Mouse (Mus musculus) liver, embryonic 14.5 days (tissue): Measurements from ENCODE around the gene Sim1. TPM values are rescaled to one million over a fixed set of nuclear protein-coding genes. Genes with fewer than 3 reads are reported as not detected.

ENCODE experiments used
- ATAC-seq: fragments of 200-750 bp; cut with Nextera tagmentation; 2 replicates; pipeline ENCODE4 v1.8.0; 2017; ENCODE audit warnings: moderate number of reproducible peaks, mild to moderate bottlenecking, moderate library complexity; ENCODE audit not compliant: insufficient read depth
- DNase-seq, 3 experiments: peaks; one replicate each; pipeline ENCODE4 v3.0.0-alpha.2; 2012 to 2013; ENCODE audit warnings: low read depth in 3 of 3, low spot score in 3 of 3
- H3K27ac ChIP-seq: fragments of 300-500 bp; sonication (generic); 2 replicates; pipeline ENCODE4 v1.5.1; 2014; ENCODE audit warnings: moderate library complexity, mild to moderate bottlenecking, control low read depth, inconsistent platforms
- H3K27me3 ChIP-seq: fragments of 300-500 bp; sonication (generic); 2 replicates; pipeline ENCODE4 v1.6.1; 2014; ENCODE audit warnings: mild to moderate bottlenecking, low read length, moderate library complexity; ENCODE audit not compliant: control insufficient read depth, insufficient read depth
- H3K36me3 ChIP-seq: fragments of 300-500 bp; sonication (generic); replicated peaks from 2 replicates; pipeline ENCODE4 v1.6.1; 2014; ENCODE audit warnings: low read depth; ENCODE audit not compliant: control insufficient read depth, insufficient read depth
- H3K4me1 ChIP-seq, 2 experiments: fragments of 200-500 bp in 1 of 2; fragments of 300-500 bp in 1 of 2; sonication (generic) in 1 of 2; replicated peaks; 2 replicates each; pipeline ENCODE4 v1.6.1; 2012 to 2014; ENCODE audit warnings: antibody characterized with exemption in 1 of 2, inconsistent platforms in 1 of 2, low read length in 1 of 2; ENCODE audit not compliant: control insufficient read depth in 2 of 2, insufficient read depth in 2 of 2
- H3K4me2 ChIP-seq: fragments of 300-500 bp; sonication (generic); 2 replicates; pipeline ENCODE4 v1.6.1; 2014; ENCODE audit warnings: low read depth, mild to moderate bottlenecking, control low read depth, moderate library complexity
- H3K4me3 ChIP-seq, 2 experiments: fragments of 200-500 bp in 1 of 2; fragments of 300-500 bp in 1 of 2; sonication (generic) in 1 of 2; 2 replicates each; pipeline ENCODE4 v1.5.1; 2012 to 2014; ENCODE audit warnings: low read depth in 2 of 2, low read length in 2 of 2, mild to moderate bottlenecking in 2 of 2, control low read depth in 1 of 2, inconsistent platforms in 1 of 2, moderate library complexity in 1 of 2; ENCODE audit not compliant: insufficient read depth in 1 of 2
- H3K9ac ChIP-seq: fragments of 300-500 bp; sonication (generic); replicated peaks from 2 replicates; pipeline ENCODE4 v1.6.1; 2014; ENCODE audit warnings: mild to moderate bottlenecking, control low read depth, moderate library complexity
- H3K9me3 ChIP-seq: fragments of 300-500 bp; sonication (generic); 2 replicates; pipeline ENCODE4 v1.6.1; 2016; ENCODE audit warnings: low read length, mixed read lengths; ENCODE audit not compliant: control insufficient read depth
- CTCF ChIP-seq: IDR thresholded peaks from 2 replicates; pipeline ENCODE4 v1.5.1; 2016; ENCODE audit warnings: antibody characterized with exemption, low read depth, control low read depth
- EP300 ChIP-seq: IDR thresholded peaks from 2 replicates; pipeline ENCODE4 v1.6.1; 2016; ENCODE audit warnings: antibody characterized with exemption, low read depth
- WGBS: fragments of 180-500 bp; shearing (Covaris S2); extraction: QIAGEN DNeasy Blood & Tissue Kit; methylation state at CpG from one replicate; pipeline ENCODE4 v1.1.7; 2014; ENCODE audit not compliant: insufficient replicate concordance; 5-methylcytosine and 5-hydroxymethylcytosine counted together
- polyA plus RNA-seq, 2 experiments: library from polyadenylated mRNA; depleted of rRNA in 1 of 2; stranded (reverse) in 1 of 2; unstranded in 1 of 2; fragments of >200 nt; fragmentation: Nextera tagmentation in 1 of 2; extraction: Ambion mirVana in 1 of 2; gene quantifications; 2 replicates each; pipeline versions ENCODE4 v1.2.1 to v1.2.3; 2012 to 2014

The Sim1 gene
- polyA plus RNA-seq, 2 experiments: not detected

- no peak overlapping the region for H3K27ac ChIP-seq
- H3K27me3 ChIP-seq: peaks cover 95% of the 10 kb centered on the region
- DNase-seq (no peak), ATAC-seq (no peak)
- TF ChIP-seq EP300 (no peak), CTCF (no peak)
- WGBS: 2% methylated on average over 44 of the region's 44 CpGs
- no peaks in the 10 kb centered on the region for H3K9me3 ChIP-seq
- H3K4me1 ChIP-seq: no peaks in the 10 kb centered on the region; a peak in 1 of 4 replicates
- H3K9ac ChIP-seq: no peak overlapping the region
- no peak overlapping the region; a peak in 1 of 4 replicates for H3K4me3 ChIP-seq
- peak overlapping the region; percentile 48 for H3K4me2 ChIP-seq
- no peaks in the 10 kb centered on the region for H3K36me3 ChIP-seq
Measured at GRCm38 (mm10) chr10:50895091-50895790, 687 bp downstream of the Sim1 start.

DNA sequence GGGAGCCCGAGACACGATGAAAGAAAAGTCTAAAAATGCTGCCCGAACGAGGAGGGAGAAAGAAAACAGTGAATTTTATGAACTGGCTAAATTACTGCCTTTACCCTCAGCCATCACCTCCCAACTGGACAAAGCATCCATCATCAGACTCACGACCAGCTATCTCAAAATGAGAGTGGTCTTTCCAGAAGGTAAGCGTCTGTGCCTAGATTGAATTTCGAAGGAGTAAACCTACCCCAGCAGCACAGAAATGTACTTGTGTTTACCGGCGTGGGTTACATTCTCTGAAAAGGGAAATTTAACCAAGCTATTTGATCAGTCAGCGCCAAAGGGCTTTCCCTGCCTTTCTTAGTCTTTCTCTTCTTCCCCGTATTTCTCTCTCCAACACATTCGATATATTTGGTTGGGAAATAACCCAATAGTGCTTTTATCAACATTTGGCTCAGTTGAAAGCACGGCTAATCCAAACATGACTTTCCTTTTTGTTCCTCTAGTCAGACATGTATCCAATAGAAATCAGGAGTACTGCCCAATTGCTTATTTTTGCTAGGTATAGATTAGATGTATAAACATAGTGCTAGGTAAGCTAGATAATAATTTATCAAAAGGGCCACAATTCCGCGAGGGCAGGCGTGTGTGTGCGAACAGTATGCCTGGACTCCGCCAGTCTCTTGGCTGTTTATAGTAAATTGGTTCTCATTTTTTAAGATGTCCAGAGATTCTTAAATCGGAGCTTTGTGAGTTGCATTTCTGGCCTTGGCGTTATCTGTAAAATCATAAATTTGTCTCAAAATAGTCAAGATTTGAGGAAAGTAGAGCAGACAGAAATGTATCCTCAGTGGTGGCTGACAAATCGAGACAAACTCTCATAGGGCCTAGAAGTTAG, 1.6 kb downstream of the Sim1 start:
- no peak overlapping the region for H3K27ac ChIP-seq
- H3K36me3 ChIP-seq: no peaks in the 10 kb centered on the region
- ATAC-seq: no peak
- H3K27me3 ChIP-seq: peaks cover 95% of the 10 kb centered on the region
- no peak for DNase-seq
- TF ChIP-seq EP300 (no peak), CTCF (no peak)
- H3K4me2 ChIP-seq: no peak overlapping the region
- 7% methylated on average over 21 of the region's 21 CpGs for WGBS
- no peak overlapping the region for H3K4me3 ChIP-seq
- no peaks in the 10 kb centered on the region for H3K9me3 ChIP-seq
- H3K9ac ChIP-seq: no peak overlapping the region
- no peaks in the 10 kb centered on the region; a peak in 1 of 4 replicates for H3K4me1 ChIP-seq

- no peak for DNase-seq
- TF ChIP-seq EP300: no peak
- no peak for TF ChIP-seq CTCF
- no peak overlapping the region for H3K9ac ChIP-seq
- ATAC-seq: no peak
- 6% methylated on average over 3 of the region's 3 CpGs for WGBS
- no peak overlapping the region for H3K4me2 ChIP-seq
- H3K4me1 ChIP-seq: no peaks in the 10 kb centered on the region; a peak in 1 of 4 replicates
- no peaks in the 10 kb centered on the region for H3K36me3 ChIP-seq
- H3K27me3 ChIP-seq: peaks cover 95% of the 10 kb centered on the region
- no peaks in the 10 kb centered on the region for H3K9me3 ChIP-seq
- H3K27ac ChIP-seq: no peak overlapping the region
- H3K4me3 ChIP-seq: no peak overlapping the region
Measured at GRCm38 (mm10) chr10:50896767-50897390, 2.3 kb downstream of the Sim1 start.

- Histone ChIP-seq H3K4me2 (no peak overlapping the region), H3K9me3 (no peaks in the 10 kb centered on the region), H3K9ac (no peak overlapping the region), H3K36me3 (no peaks in the 10 kb centered on the region), H3K27ac (no peak overlapping the region), H3K4me1 (no peaks in the 10 kb centered on the region; a peak in 1 of 4 replicates), H3K4me3 (no peak overlapping the region), H3K27me3 (peaks cover 95% of the 10 kb centered on the region)
- peak in 1 of 3 experiments; percentile 19 for DNase-seq
- 2% methylated on average over 32 of the region's 32 CpGs for WGBS
- no peak for TF ChIP-seq EP300
- peak; percentile 44; the same call in 1 of the 2 replicates for TF ChIP-seq CTCF
- ATAC-seq: no peak
Measured at GRCm38 (mm10) chr10:50897530-50898471, 3.2 kb downstream of the Sim1 start.
